In genomic region chr12:89814536-89814935, GRCm38 (mm10) we compare ENCODE assay signal across 13 mouse cellular contexts.
A peak's percentile ranks its signal among the peaks of the same experiment; 100 is the strongest.
DNase-seq lines count a peak whose midpoint lies in the region; ATAC-seq and TF ChIP-seq lines count a peak whose summit lies in the region.
"Had no signal": no experiment of that assay in that cellular context is flagged by ENCODE, and none has a peak within 500 bp of the region (broad histone marks: within the 10 kb centered on the region; RNA-seq: fewer than 3 reads in every experiment).

No protein-coding gene starts in this region.

- no peak overlapping the region for H3K27ac ChIP-seq in midbrain, embryonic 11.5 days (ENCODE audit: low read depth, low read length)
- no peak overlapping the region for H3K27ac ChIP-seq in midbrain, embryonic 10.5 days (replicated peaks)
- H3K27ac ChIP-seq in hindbrain, postnatal 0 days, result no peak overlapping the region
- H3K27ac ChIP-seq in olfactory bulb, adult 2 months (ENCODE audit: insufficient read depth, low read depth, low read length), result no peak overlapping the region
- H3K27ac ChIP-seq in layer of hippocampus, adult 2 months, result no peak overlapping the region
- H3K27ac ChIP-seq: embryonic facial prominence, embryonic 13.5 days; heart, embryonic 13.5 days; lung, embryonic 15.5 days had no signal

- no peaks in the 10 kb centered on the region for H3K36me3 ChIP-seq in midbrain, embryonic 11.5 days (ENCODE audit: control insufficient read depth, insufficient read depth, low read length)
- H3K36me3 ChIP-seq in midbrain, embryonic 10.5 days, result no peaks in the 10 kb centered on the region
- no peaks in the 10 kb centered on the region for H3K36me3 ChIP-seq in hindbrain, postnatal 0 days (ENCODE audit: insufficient read depth, low read length)
- H3K36me3 ChIP-seq: embryonic facial prominence, embryonic 13.5 days; heart, embryonic 13.5 days; lung, embryonic 15.5 days had no signal

- H3K9ac ChIP-seq in midbrain, embryonic 11.5 days (ENCODE audit: low read length), result no peak overlapping the region
- no peak overlapping the region; the same call in 1 of the 2 replicates for H3K9ac ChIP-seq in hindbrain, postnatal 0 days (replicated peaks; ENCODE audit: low read length)
- H3K9ac ChIP-seq: embryonic facial prominence, embryonic 13.5 days; heart, embryonic 13.5 days; lung, embryonic 15.5 days had no signal

- H3K9me3 ChIP-seq in midbrain, embryonic 11.5 days (ENCODE audit: control insufficient read depth, low read length), result no peaks in the 10 kb centered on the region
- no peaks in the 10 kb centered on the region for H3K9me3 ChIP-seq in midbrain, embryonic 10.5 days (replicated peaks)
- no peaks in the 10 kb centered on the region for H3K9me3 ChIP-seq in hindbrain, postnatal 0 days (ENCODE audit: low read length)
- H3K9me3 ChIP-seq: embryonic facial prominence, embryonic 13.5 days; heart, embryonic 13.5 days; lung, embryonic 15.5 days had no signal

- no peak overlapping the region for H3K4me3 ChIP-seq in midbrain, embryonic 11.5 days (ENCODE audit: low read depth, low read length)
- H3K4me3 ChIP-seq in midbrain, embryonic 10.5 days, result no peak overlapping the region
- peak overlapping the region; percentile 59 for H3K4me3 ChIP-seq in hindbrain, postnatal 0 days (ENCODE audit: low read length)
- H3K4me3 ChIP-seq in olfactory bulb, adult 2 months (ENCODE audit: insufficient read depth, low read depth, low read length), result peak overlapping the region; percentile 7; the same call in 1 of the 2 replicates
- H3K4me3 ChIP-seq in layer of hippocampus, adult 2 months, result no peak overlapping the region; the same call in 1 of the 2 replicates
- H3K4me3 ChIP-seq: embryonic facial prominence, embryonic 13.5 days; heart, embryonic 13.5 days; lung, embryonic 15.5 days had no signal

- TF ChIP-seq CTCF in hindbrain, postnatal 0 days (IDR thresholded peaks at IDR 0.05; ENCODE audit: low read depth), result no peak
- no peak for TF ChIP-seq CTCF in olfactory bulb, adult 2 months (IDR thresholded peaks at IDR 0.05; ENCODE audit: insufficient read depth, low read depth, low read length)
- no peak for TF ChIP-seq CTCF in layer of hippocampus, adult 2 months (conservative IDR thresholded peaks at IDR 0.05)

- H3K27me3 ChIP-seq in midbrain, embryonic 11.5 days (ENCODE audit: control insufficient read depth, insufficient read depth, low read length), result peaks cover 9% of the 10 kb centered on the region; the same call in 1 of the 2 replicates
- H3K27me3 ChIP-seq in midbrain, embryonic 10.5 days (ENCODE audit: low read depth, poor library complexity, severe bottlenecking), result peaks cover 46% of the 10 kb centered on the region
- no peaks in the 10 kb centered on the region for H3K27me3 ChIP-seq in hindbrain, postnatal 0 days (ENCODE audit: insufficient read depth, low read length)

- DNase-seq in midbrain, embryonic 11.5 days (ENCODE audit: low spot score, missing footprints), result peak; percentile 86
- DNase-seq in midbrain, embryonic 10.5 days (ENCODE audit: low spot score), result no peak
- DNase-seq in embryo, embryonic 9.5 days (ENCODE audit: extremely low spot score), result peak; percentile 13
- DNase-seq in hindbrain, postnatal 0 days (ENCODE audit: low spot score), result peak; percentile 28
- no peak for DNase-seq in thymus, postnatal 14 days
- no peak for DNase-seq in layer of hippocampus, adult 2 months (ENCODE audit: low spot score in 2 of 2)
- no peak for DNase-seq in thymus, postnatal 10 days (ENCODE audit: low spot score in 2 of 2)
- DNase-seq: adrenal gland, postnatal 25 days; thymus, adult 2 months had no signal

- H3K4me2 ChIP-seq in midbrain, embryonic 11.5 days, result no peak overlapping the region
- peak overlapping the region; percentile 96 for H3K4me2 ChIP-seq in hindbrain, postnatal 0 days (ENCODE audit: low read depth, low read length)
- H3K4me2 ChIP-seq: heart, embryonic 13.5 days; lung, embryonic 15.5 days had no signal

- no peak for TF ChIP-seq POLR2A in olfactory bulb, adult 2 months (IDR thresholded peaks at IDR 0.05; ENCODE audit: insufficient read depth, low read depth, low read length)

- no peak for ATAC-seq in midbrain, embryonic 11.5 days (ENCODE audit: low FRiP score)
- no peak for ATAC-seq in hindbrain, postnatal 0 days

- WGBS in midbrain, embryonic 11.5 days, result 54% methylated on average over 4 of the region's 4 CpGs
- WGBS in midbrain, embryonic 10.5 days, result 47% methylated on average over 4 of the region's 4 CpGs
- WGBS in hindbrain, postnatal 0 days, result 34% methylated on average over 4 of the region's 4 CpGs
- 39% methylated on average over 4 of the region's 4 CpGs for WGBS in olfactory bulb, adult 2 months

- peaks cover 5% of the 10 kb centered on the region for H3K4me1 ChIP-seq in midbrain, embryonic 11.5 days (ENCODE audit: control insufficient read depth, insufficient read depth, low read length)
- H3K4me1 ChIP-seq in midbrain, embryonic 10.5 days, result peaks cover 22% of the 10 kb centered on the region
- H3K4me1 ChIP-seq in hindbrain, postnatal 0 days (ENCODE audit: insufficient read depth, low read length), result peaks cover 3% of the 10 kb centered on the region; the same call in 1 of the 2 replicates
- H3K4me1 ChIP-seq in olfactory bulb, adult 2 months (ENCODE audit: control insufficient read depth, insufficient read depth, low read length), result peaks cover 22% of the 10 kb centered on the region

Comparison
In these comparisons a context has a peak if more than half of its experiments do, and no peak if none do; other contexts are left out.
1. DNase-seq: peak in midbrain, embryonic 11.5 days (single experiment), embryo, embryonic 9.5 days (single experiment) and hindbrain, postnatal 0 days (single experiment); none in midbrain, embryonic 10.5 days (single experiment), thymus, postnatal 14 days (single experiment), layer of hippocampus, adult 2 months (0 of 2) and thymus, postnatal 10 days (0 of 2).
2. H3K4me3 ChIP-seq: peak in hindbrain, postnatal 0 days (single experiment) and olfactory bulb, adult 2 months (single experiment); none in midbrain, embryonic 11.5 days (single experiment), midbrain, embryonic 10.5 days (single experiment) and layer of hippocampus, adult 2 months (single experiment).